ENCODE assay signal across 11 mouse cellular contexts in genomic region chr6:114691530-114691929, GRCm38 (mm10).
"Had no signal": no experiment of that assay in that cellular context is flagged by ENCODE, and none has a peak within 500 bp of the region (broad histone marks: within the 10 kb centered on the region; RNA-seq: fewer than 3 reads in every experiment).

No protein-coding gene starts in this region.

- H3K36me3 ChIP-seq: limb, embryonic 13.5 days had no signal

- H3K9ac ChIP-seq: limb, embryonic 13.5 days; liver, embryonic 14.5 days; neural tube, embryonic 15.5 days had no signal

- H3K4me3 ChIP-seq: layer of hippocampus, adult 2 months; limb, embryonic 13.5 days; myocyte; neural tube, embryonic 15.5 days had no signal

- H3K27me3 ChIP-seq: limb, embryonic 13.5 days; neural tube, embryonic 15.5 days had no signal

- H3K4me2 ChIP-seq: limb, embryonic 13.5 days; neural tube, embryonic 15.5 days had no signal

- H3K9me3 ChIP-seq: limb, embryonic 13.5 days; neural tube, embryonic 15.5 days had no signal

- DNase-seq: kidney, postnatal 10 days; kidney, postnatal 4 days; lung, adult 18-20 months; right cerebral cortex, adult 18-20 months; right cerebral cortex, postnatal 25 days; thymus, postnatal 36 days had no signal

- H3K27ac ChIP-seq: layer of hippocampus, adult 2 months; limb, embryonic 13.5 days; liver, embryonic 14.5 days; neural tube, embryonic 15.5 days had no signal
